Mouse (Mus musculus): ENCODE data around the gene Prkce. TPM values are rescaled to one million over a fixed set of nuclear protein-coding genes. Genes with fewer than 3 reads are reported as not detected.

Gene Prkce
- total RNA-seq, 1 experiment from 2014 or later, result 32.1 TPM

DNA sequence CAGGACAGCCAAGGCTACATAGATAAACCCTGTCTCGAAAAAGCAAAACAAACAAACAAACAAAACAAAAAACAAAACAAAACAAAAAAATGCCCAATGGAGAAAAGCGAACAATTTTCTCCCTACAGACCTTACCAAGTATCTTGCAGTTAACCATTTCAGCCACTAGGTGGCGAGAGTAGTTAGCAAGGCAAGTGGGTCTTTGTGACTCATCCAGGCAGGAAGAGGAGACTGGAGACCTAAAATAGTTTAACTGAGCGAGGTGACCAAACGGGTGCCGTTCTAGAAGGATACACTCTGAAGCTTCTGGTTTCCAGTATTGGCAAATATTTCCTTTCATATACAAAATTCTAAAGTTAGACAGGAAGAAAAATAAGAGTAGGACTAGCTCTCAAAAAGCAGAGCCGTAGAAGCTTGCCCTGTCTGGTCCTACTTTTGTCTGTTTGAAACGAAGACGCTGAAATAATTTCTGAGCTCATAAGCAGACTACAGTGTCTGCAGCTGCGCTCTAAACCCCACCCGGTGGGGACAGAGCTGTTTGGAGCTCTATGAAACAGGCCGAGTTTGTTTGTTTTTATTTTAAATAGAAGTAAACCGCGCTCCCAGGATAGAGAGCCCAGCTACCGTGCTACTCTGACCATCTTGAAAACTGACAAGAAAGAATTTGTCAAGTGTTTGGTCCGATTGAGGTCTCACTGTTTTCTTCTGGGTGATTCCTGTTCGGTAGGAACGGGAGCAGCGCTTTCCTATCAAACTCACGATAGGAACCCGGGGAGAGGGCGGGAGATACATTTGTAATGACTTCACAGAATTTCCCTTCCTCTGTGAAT, 368.5 kb downstream of the Prkce start:
- ATAC-seq (ENCODE audit: extremely low read depth, insufficient number of reproducible peaks, low FRiP score, poor library complexity, severe bottlenecking), result peak; percentile 73

DNA sequence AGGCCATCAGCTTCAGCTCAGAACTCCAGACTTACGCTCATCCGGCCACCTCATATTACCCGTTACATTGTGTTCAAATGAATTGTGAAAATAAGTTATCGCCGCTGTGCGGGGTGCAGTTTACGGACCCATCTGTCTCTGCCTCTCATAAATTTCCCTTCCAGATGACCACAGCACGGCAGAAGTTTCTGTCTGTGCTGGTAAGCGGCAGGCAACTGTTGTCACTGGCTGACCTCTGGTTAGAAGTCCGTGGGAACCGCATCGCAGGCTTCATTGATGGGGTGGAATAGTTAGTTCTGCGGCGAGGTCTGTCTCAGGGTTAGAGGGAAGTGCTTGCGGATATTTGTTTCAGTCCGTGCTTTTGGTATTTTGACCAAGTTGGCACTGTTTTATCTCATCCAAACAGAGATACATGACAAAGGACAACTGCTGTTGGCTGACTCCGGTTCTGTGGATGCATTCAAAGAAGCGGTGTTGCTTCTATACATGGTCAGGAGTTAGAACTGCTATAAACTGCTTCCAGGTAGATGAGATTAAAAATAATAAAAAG, 372.4 kb downstream of the Prkce start:
- no peak for ATAC-seq (ENCODE audit: extremely low read depth, insufficient number of reproducible peaks, low FRiP score, poor library complexity, severe bottlenecking)

DNA sequence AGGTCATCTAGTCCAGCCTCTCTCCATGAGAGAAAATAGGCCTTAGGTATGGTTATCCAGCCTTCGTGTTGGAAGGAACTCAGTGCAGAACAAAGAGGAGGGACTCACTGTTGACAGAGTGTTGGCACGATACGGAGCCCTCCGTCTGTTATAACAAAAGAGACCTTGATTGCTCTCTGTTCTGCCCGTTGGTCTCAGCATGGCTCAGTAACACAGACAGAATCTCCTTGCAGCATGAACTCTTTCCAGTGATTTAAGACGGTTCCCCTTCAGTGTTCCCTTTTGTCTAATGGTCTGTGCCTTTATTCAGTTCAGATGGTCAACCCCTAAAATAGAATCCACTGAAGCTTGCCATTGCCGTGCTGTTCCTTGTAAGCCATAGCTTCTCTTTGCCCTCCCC, 378.9 kb downstream of the Prkce start:
- no peak for ATAC-seq (ENCODE audit: extremely low read depth, insufficient number of reproducible peaks, low FRiP score, poor library complexity, severe bottlenecking)

DNA sequence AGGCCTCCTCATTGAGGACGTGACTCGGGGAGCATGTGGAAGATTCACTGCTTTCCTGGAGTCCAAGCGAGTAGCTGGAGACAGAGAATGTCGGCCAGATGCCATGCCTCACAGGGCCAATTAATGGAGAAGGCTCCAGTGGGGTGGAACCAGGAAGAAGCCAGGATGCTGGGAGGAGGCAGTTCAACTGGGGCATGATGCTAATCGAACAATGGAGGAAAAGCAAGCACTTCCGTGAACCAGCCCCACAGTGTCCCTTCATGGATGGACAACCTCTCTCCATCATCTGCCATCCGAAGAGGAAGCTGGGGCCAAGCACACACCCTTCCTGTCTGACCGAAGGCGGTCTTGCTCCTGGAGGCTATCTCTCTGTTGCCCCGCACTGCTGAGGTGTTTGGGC, 381.5 kb downstream of the Prkce start:
- ATAC-seq (ENCODE audit: extremely low read depth, insufficient number of reproducible peaks, low FRiP score, poor library complexity, severe bottlenecking), result no peak

DNA sequence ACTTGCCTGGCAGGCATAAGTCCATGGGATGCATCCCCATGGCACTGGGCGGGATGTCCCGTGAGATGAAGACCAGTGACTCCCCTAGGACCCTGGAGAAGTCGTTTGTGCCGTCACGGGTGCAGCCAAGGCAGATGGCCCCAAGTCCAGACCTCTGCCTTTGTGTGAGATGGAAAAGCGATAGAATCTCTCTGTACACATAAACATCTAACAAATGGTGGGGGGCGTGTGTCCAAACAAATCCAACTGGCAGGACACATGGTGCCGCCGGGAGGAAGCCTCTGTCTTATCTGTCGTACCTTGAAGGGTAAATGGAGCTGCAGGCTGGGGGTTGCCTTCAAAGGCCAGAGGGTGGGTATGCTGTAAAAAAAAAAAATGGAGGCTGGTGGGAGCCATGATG, 384.0 kb downstream of the Prkce start:
- ATAC-seq (ENCODE audit: extremely low read depth, insufficient number of reproducible peaks, low FRiP score, poor library complexity, severe bottlenecking), result no peak

DNA sequence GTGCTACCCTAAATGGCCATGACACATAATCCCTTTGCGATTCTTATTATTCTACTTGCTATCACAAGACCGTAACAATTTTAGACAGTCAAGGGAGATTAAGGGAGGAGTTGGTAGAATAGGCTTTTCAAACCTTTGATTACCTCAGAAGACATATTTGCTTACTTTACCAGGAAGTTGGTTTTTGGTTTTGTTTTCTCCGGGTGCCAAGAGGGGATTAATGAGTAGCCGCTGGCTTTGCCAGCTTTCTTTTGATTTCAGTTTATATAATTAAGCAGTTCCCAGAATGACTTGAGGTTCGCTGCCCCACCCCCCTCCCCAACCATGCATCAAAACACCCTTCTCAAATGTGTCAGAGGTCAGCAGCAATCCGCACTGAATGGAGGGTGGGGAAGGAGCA, 384.4 kb downstream of the Prkce start:
- ATAC-seq (ENCODE audit: extremely low read depth, insufficient number of reproducible peaks, low FRiP score, poor library complexity, severe bottlenecking), result no peak

DNA sequence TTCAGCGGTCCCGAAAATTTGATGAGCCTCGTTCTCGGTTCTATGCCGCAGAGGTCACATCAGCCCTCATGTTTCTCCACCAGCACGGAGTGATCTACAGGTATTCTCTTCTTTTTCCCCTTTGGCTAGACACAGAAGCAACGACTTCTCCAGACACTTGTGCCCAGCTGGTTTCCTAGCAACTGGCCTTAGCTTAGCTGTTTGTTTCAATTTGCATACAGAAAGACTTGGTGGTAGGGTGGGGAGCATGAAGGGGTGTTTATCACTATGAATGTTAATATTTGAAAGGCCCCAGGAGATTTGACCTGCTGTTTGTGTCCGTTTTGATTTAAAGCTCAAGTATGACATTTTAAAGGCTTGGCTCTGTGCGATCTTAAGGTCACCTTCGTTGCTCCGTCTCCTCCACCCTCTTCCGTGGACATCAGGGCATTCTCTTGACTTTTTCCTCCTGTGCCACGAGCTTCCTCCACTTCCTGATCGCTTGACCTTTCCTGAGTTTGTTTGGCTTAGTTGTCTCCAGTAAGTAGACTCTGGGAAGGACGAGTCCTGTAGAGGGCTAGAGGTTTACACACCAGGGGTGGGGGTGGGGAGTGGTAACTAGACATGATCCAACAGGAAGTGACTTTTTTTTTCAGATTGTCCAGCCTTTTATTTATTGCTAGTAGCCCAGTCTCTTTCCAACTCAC, 391.8 kb downstream of the Prkce start:
- ATAC-seq (ENCODE audit: extremely low read depth, insufficient number of reproducible peaks, low FRiP score, poor library complexity, severe bottlenecking), result no peak

DNA sequence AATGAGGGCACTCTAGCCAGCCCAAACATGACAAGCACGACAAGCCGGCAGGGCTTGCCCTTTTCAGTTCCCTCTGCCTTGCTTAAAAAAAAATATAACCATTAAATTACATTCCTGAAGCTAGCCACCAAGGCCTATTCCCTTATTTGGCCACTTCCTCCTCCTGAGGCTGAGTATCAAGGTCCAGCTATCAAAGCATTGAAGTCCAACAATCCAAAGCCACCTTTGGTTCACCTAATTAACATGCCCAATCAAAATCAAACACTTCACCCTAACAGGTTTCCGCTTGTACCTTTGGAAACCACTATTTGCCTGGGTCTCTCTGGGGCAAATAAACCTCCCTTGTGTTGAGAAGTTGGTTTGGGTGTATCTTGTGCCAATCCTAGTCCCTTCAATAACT, 392.9 kb downstream of the Prkce start:
- no peak for ATAC-seq (ENCODE audit: extremely low read depth, insufficient number of reproducible peaks, low FRiP score, poor library complexity, severe bottlenecking)

DNA sequence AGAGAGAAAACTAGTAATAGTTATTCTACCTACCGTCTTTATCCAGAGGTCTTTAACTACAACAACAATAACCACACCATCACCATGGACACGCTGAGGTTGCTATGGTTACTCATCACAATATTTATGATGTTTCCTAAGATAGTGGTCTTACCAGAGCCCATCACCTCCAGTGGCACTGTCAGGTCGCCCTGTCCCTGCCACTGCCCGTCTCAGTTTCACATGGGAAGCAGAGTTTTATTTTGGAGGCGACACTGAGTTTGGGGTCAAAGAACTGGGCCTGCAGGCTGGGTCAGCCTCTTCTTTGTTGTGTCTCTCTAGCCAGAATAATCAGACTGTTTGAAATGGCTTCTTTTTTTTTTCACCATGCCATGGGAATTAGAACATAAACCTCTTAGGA, 402.9 kb downstream of the Prkce start:
- no peak for ATAC-seq (ENCODE audit: extremely low read depth, insufficient number of reproducible peaks, low FRiP score, poor library complexity, severe bottlenecking)

DNA sequence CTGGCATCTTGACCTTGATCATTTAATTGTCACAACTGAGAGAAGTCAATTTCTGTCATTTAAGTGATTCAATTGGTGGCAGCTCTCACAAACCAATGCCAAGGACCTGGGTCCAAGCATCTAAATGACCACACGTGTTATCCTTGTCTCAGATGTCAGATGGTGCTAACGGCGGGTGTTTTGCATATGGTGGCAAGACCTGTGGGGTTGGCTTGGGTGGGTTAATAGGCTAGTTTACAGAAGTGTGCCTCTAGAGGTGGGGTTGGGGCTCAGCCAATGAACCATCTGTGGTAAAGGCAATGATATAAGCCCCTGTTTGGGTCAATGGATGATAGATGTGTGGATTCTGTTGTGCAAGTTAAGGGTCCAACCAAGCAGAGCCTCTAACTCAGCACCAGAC, 403.7 kb downstream of the Prkce start:
- ATAC-seq (ENCODE audit: extremely low read depth, insufficient number of reproducible peaks, low FRiP score, poor library complexity, severe bottlenecking), result no peak

DNA sequence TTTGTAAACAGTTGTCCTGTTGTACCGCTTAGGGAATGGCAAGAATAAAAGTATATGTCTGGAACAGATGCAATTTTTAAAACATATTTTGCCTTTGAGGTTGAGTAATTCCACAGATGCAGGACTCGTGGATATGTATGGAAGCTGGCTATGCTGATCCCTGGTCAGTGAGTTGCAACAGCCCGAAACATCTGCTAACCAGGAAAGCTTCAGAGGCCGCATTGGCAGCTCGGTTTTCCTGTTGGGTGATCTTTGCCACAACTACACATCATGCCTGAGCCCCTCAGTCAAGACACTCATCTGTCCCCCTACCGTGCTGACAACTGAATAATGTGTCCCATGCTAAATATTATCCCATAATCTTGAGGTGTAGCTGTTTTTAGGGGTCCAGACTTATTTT, 404.6 kb downstream of the Prkce start:
- ATAC-seq (ENCODE audit: extremely low read depth, insufficient number of reproducible peaks, low FRiP score, poor library complexity, severe bottlenecking), result no peak

DNA sequence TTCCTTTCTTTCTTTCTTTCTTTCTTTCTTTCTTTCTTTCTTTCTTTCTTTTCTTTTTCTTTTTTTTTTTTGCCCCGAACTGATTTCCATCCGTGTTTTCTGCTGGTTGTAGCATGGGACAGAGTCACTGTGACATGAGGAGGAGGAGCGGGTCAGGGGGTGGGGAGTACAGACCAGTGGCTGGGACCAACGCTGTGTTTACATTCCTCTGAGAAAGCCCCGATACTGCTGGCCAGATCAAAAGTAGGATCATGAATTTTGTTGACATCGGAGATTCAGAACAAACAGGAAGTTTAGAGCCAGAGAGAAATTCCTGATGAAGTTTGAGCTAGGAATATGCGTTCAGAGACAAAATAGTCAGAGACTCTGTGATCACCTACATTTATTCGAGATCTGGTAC, 405.0 kb downstream of the Prkce start:
- no peak for ATAC-seq (ENCODE audit: extremely low read depth, insufficient number of reproducible peaks, low FRiP score, poor library complexity, severe bottlenecking)

DNA sequence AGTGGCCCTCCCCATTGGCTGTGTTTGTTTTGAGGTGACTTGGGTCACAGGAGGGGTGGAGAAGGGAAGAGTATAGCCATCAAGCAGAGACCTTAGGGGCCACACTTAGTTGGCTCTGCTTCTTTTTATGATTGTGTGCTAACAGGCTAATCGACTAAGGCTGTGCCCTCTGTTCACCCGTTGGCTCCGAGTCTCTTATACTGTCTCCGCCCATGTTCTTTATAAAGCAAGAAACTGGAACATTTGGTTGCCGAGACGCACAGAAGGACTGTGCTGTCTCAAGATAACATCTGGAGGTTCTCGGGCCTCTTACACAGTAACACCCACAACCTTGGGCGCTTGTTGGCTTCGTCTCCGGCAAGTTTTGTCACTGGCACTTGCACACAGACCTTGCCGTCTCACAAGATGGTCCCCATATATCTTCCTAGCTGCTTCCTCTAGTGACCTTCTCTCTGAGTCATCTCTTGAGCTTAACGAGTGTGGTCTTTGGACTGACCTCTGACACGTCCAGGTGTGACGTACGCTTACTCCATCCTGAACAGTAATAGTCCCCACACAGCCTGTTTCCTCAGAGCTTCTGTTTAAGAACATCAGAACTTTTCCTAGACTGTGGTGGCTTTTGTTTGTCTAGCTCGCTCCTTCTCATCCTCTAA, 406.1 kb downstream of the Prkce start:
- ATAC-seq (ENCODE audit: extremely low read depth, insufficient number of reproducible peaks, low FRiP score, poor library complexity, severe bottlenecking), result no peak

DNA sequence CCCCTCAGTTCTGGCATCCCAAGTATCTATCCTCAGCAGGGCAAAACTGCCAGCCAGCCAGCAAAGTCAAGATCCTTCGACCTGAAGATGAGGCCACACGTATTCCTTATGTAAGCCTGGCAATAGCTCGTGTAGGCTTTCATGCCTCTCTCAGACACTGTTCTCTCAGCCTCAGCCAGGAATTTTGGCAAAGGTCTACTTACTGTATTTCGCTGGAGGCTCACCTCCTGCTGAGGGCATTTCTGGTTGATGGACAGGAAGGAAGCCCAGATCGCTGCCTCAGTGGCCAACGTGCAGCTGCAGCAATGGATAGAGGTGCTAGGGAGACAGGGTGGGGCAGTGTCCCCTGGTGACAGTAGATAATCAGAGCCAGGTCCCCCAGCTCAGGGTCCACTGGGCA, 413.1 kb downstream of the Prkce start:
- no peak for ATAC-seq (ENCODE audit: extremely low read depth, insufficient number of reproducible peaks, low FRiP score, poor library complexity, severe bottlenecking)

DNA sequence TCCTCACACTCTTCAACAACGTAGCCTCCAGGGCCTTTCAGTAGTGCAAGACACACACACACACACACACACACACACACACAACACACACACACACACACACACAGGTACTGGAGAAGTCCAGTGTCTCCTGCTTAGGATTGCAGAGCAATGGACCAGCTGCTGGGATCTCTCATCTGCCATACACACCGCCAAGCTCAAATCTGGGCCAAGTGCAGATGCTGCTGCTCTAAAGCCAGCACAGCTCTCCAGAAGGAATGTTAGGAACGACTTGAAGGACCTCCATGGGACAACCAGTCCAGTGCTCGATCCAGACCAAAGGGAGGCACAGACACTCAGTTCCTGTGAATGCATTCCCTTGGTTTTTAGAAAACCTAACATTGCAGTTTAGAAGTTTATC, 414.8 kb downstream of the Prkce start:
- ATAC-seq (ENCODE audit: extremely low read depth, insufficient number of reproducible peaks, low FRiP score, poor library complexity, severe bottlenecking), result no peak

DNA sequence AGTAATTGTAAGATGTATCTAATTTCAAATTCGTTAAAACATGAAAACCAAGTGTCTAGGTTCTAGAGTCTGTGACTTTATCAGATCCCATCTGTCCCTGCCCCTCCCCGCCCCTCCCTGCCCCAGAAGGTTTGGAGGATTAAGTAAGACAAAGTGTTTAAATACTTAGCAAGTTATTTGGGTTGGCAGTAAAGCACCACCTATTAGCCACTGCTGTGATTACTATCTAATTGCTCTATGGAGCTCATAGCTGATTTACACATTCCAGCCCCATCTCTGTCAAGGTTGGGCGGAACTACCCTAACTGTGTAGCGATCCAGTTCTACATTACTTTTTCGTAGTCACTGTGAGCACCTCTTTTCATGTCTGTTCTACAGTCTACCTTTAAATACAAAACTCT, 418.9 kb downstream of the Prkce start:
- ATAC-seq (ENCODE audit: extremely low read depth, insufficient number of reproducible peaks, low FRiP score, poor library complexity, severe bottlenecking), result no peak

DNA sequence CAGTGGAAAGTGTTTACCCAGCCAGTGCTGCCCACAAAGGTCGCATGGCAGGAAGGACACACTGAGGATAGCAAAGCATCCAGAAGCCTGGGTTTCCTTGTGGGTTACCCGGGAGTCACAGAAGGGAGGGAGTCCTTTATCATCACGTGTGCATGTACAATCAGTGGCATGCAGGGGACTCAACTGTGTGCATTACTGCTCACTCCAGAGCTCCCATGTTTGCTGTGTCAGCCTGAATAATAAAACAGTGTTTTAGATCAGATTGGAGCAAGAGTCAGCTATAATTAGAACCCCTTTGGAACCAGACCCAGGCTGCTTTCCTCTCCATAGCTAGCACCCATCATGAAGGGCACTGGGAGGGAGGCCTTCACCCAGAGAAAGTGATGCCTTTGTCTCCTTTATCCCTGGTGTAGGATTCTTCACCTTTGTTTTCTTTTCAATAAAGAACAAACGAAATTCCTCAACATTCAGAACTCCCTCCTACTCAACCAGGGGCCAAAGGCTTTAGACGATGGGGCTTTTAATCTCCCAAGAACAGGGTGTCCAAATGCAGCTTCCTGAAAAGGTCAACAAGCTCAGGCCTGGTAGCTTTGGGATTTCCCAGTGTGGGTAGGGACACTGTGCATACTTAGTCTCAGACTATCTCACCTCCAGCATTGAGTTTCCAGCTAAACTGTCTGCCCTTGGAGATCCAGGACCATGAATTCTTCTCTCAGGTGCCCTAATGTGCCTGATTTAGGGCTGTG, 421.3 kb downstream of the Prkce start:
- no peak for ATAC-seq (ENCODE audit: extremely low read depth, insufficient number of reproducible peaks, low FRiP score, poor library complexity, severe bottlenecking)

DNA sequence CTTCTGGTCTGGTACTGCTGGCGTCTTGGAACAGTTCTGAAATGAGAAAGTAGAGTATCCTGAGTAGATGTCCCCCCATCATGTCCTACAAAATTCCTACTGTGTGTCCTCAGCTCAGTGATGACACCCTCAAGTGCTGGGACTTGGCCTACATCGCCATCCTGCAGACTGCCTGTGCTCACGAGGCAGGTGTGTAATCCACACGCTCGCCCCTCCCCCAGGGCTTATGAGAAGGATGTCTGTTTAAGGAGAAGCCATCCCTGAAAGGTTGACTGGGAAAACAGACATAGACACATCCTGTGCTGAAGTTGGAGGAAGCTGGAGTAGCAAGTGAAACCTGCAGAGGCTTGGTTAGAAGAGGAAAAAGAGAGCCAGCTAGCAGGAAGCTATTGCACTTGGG, 422.1 kb downstream of the Prkce start:
- ATAC-seq (ENCODE audit: extremely low read depth, insufficient number of reproducible peaks, low FRiP score, poor library complexity, severe bottlenecking), result no peak

DNA sequence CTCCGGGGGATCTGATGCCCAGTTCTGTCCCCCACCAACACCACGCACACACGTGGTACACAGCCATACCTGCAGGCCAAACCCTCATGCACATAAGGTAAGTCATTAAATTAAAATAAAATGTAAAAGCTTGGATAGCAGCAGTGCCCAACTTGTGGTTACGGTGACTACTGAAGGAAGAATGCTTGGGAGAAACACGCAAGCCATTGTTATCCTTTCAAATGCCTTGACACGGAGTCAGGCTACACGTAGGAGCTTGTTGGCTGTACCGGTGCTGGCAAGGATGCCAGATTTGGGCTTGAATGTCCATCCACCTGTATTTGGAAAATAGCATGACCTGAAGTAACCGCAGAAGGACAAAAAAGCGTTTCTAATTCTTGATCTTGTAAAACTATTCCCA, 423.7 kb downstream of the Prkce start:
- no peak for ATAC-seq (ENCODE audit: extremely low read depth, insufficient number of reproducible peaks, low FRiP score, poor library complexity, severe bottlenecking)
